Mouse (Mus musculus) cerebellum, adult 2 months (tissue): Measurements from ENCODE around the gene Kalrn.

Source experiments
- CTCF ChIP-seq: fragments of 200-500 bp; IDR thresholded peaks from 2 replicates; pipeline ENCODE4 v1.5.1; 2011; ENCODE audit warnings: low read depth, mild to moderate bottlenecking, control low read depth, low read length, moderate library complexity, borderline replicate concordance; ENCODE audit not compliant: insufficient read depth
- POLR2A ChIP-seq: fragments of 200-500 bp; IDR thresholded peaks from 2 replicates; pipeline ENCODE4 v1.6.1; 2011; ENCODE audit warnings: low read length, control low read depth, borderline replicate concordance; ENCODE audit not compliant: insufficient read depth

DNA sequence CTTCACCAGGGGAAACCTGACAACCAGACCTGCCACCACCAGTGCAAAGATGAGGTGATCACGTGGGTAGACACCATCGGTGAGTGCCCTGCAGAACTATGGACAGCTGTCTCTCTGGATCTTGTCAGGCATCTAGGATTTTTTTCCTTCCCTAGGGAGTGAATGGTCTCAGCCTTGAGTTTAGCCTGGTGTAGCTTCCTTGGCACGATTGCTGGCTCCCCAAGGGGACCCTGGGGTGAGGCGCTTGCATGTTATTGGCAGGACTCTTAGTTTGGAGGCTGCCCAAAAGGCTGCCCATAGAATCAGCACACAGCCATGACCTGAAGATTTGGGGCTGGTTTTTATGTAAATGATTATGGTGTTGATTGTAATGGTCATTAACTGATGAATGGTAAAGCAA lies 629.2 kb downstream of the Kalrn start:
- TF ChIP-seq CTCF, result no peak
- TF ChIP-seq POLR2A, result no peak
